In the genomic region with DNA sequence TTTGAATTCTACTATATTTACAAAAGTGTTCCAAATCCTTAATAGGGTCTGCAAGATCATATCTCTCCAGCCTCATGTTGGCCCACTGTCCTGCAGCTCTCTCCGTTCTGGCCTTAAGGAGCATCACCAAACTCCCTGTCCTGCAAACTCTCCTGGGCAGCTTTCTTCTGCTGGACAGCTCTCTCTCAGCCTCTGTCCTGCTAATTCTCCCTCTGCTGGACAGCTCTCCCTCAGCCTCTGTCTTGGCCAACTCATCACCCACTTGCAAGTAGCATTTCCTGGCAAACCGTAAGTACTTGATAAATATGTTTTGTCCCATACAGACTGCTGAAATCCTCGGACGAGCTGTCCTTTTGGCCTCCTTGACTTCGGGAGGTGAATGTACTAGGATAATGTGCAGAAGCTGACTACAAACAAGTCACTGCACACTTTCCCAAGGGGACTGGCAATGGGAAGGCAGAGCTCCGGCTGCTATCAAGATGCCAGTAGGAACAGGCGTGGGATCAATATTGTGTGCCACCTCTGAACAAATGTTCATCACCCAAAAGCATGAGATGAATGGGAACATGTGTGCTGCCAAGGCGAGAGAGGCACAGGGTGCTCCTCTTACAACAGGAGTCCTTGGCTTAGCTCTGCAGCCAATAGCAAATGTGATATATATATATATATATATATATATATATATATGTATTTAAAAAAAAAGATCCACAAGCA, we compare ENCODE assay signal across 13 mouse cellular contexts.
A peak's percentile ranks its signal among the peaks of the same experiment; 100 is the strongest.
DNase-seq lines count a peak whose midpoint lies in the region; ATAC-seq and TF ChIP-seq lines count a peak whose summit lies in the region.
"Had no signal": no experiment of that assay in that cellular context is flagged by ENCODE, and none has a peak within 500 bp of the region (broad histone marks: within the 10 kb centered on the region; RNA-seq: fewer than 3 reads in every experiment).

No protein-coding gene starts in this region.

- no peaks in the 10 kb centered on the region for H3K36me3 ChIP-seq in hindbrain, embryonic 10.5 days
- H3K36me3 ChIP-seq in hindbrain, embryonic 14.5 days (replicated peaks; ENCODE audit: control insufficient read depth, insufficient read depth), result no peaks in the 10 kb centered on the region
- H3K36me3 ChIP-seq in lung, embryonic 14.5 days (ENCODE audit: insufficient read depth), result no peaks in the 10 kb centered on the region
- H3K36me3 ChIP-seq: heart, embryonic 15.5 days; liver, embryonic 15.5 days had no signal

- no peak overlapping the region for H3K4me2 ChIP-seq in hindbrain, embryonic 14.5 days (replicated peaks)
- H3K4me2 ChIP-seq in lung, embryonic 14.5 days, result no peak overlapping the region
- H3K4me2 ChIP-seq: heart, embryonic 15.5 days; liver, embryonic 15.5 days had no signal

- TF ChIP-seq CTCF in lung, embryonic 14.5 days (IDR thresholded peaks at IDR 0.05; ENCODE audit: low read depth), result peak; percentile 32

- DNase-seq in hindbrain, embryonic 10.5 days (ENCODE audit: low spot score), result peak; percentile 3
- no peak for DNase-seq in hindbrain, embryonic 14.5 days (ENCODE audit: low spot score)
- DNase-seq in lung, embryonic 14.5 days, result peak; percentile 43
- no peak for DNase-seq in lung, postnatal 14 days
- peak; percentile 16 for DNase-seq in embryo, embryonic 11 days
- DNase-seq in layer of hippocampus, postnatal 10 days (ENCODE audit: low spot score in 2 of 2), result peak; percentile 26 to 35
- no peak for DNase-seq in urinary bladder, postnatal 4 days (ENCODE audit: low spot score in 2 of 2)
- DNase-seq: gastrocnemius, adult 2 months; spleen, adult 18-20 months had no signal

- H3K4me3 ChIP-seq in hindbrain, embryonic 10.5 days, result no peak overlapping the region
- no peak overlapping the region for H3K4me3 ChIP-seq in hindbrain, embryonic 14.5 days (replicated peaks; ENCODE audit: low read length)
- H3K4me3 ChIP-seq in lung, embryonic 14.5 days (ENCODE audit: low read depth, low read length), result no peak overlapping the region
- H3K4me3 ChIP-seq: gastrocnemius, adult 2 months; heart, embryonic 15.5 days; liver, embryonic 15.5 days; megakaryocyte, embryonic 14.5 days had no signal

- ATAC-seq in hindbrain, embryonic 14.5 days (ENCODE audit: low FRiP score), result no peak
- no peak for ATAC-seq in lung, embryonic 14.5 days (ENCODE audit: insufficient read depth)
- no peak for ATAC-seq in erythroid progenitor cell, adult 5-6 weeks (replicated peaks; ENCODE audit: low FRiP score, poor library complexity, severe bottlenecking)

- H3K9ac ChIP-seq in hindbrain, embryonic 14.5 days, result no peak overlapping the region
- H3K9ac ChIP-seq in lung, embryonic 14.5 days, result no peak overlapping the region
- H3K9ac ChIP-seq: heart, embryonic 15.5 days; liver, embryonic 15.5 days had no signal

- H3K4me1 ChIP-seq in hindbrain, embryonic 10.5 days (replicated peaks), result no peaks in the 10 kb centered on the region
- no peaks in the 10 kb centered on the region for H3K4me1 ChIP-seq in hindbrain, embryonic 14.5 days (replicated peaks; ENCODE audit: control insufficient read depth, insufficient read depth, low read length)
- no peaks in the 10 kb centered on the region for H3K4me1 ChIP-seq in lung, embryonic 14.5 days (ENCODE audit: insufficient read depth)
- H3K4me1 ChIP-seq: heart, embryonic 15.5 days; liver, embryonic 15.5 days; megakaryocyte, embryonic 14.5 days had no signal

- no peaks in the 10 kb centered on the region for H3K27me3 ChIP-seq in hindbrain, embryonic 10.5 days (ENCODE audit: insufficient read depth, poor library complexity, severe bottlenecking)
- H3K27me3 ChIP-seq in hindbrain, embryonic 14.5 days (ENCODE audit: control insufficient read depth, insufficient read depth, low read length), result no peaks in the 10 kb centered on the region
- H3K27me3 ChIP-seq in lung, embryonic 14.5 days (ENCODE audit: insufficient read depth, low read length), result no peaks in the 10 kb centered on the region
- H3K27me3 ChIP-seq: heart, embryonic 15.5 days; liver, embryonic 15.5 days; megakaryocyte, embryonic 14.5 days had no signal

- WGBS in hindbrain, embryonic 10.5 days, result 87% methylated on average over 8 of the region's 8 CpGs
- WGBS in hindbrain, embryonic 14.5 days, result 77% methylated on average over 8 of the region's 8 CpGs
- 66% methylated on average over 8 of the region's 8 CpGs for WGBS in lung, embryonic 14.5 days

- no peak overlapping the region for H3K27ac ChIP-seq in hindbrain, embryonic 10.5 days
- no peak overlapping the region for H3K27ac ChIP-seq in hindbrain, embryonic 14.5 days
- no peak overlapping the region for H3K27ac ChIP-seq in lung, embryonic 14.5 days (ENCODE audit: low read depth)
- H3K27ac ChIP-seq: gastrocnemius, adult 2 months; heart, embryonic 15.5 days; liver, embryonic 15.5 days had no signal

- no peaks in the 10 kb centered on the region for H3K9me3 ChIP-seq in hindbrain, embryonic 10.5 days
- H3K9me3 ChIP-seq in hindbrain, embryonic 14.5 days (ENCODE audit: control insufficient read depth, low read length), result no peaks in the 10 kb centered on the region
- no peaks in the 10 kb centered on the region for H3K9me3 ChIP-seq in lung, embryonic 14.5 days (ENCODE audit: low read depth, low read length)
- H3K9me3 ChIP-seq: heart, embryonic 15.5 days; liver, embryonic 15.5 days had no signal

Comparison
In these comparisons a context has a peak if more than half of its experiments do, and no peak if none do; other contexts are left out.
1. DNase-seq: peak in hindbrain, embryonic 10.5 days (single experiment), lung, embryonic 14.5 days (single experiment), embryo, embryonic 11 days (single experiment) and layer of hippocampus, postnatal 10 days (2 of 2); none in hindbrain, embryonic 14.5 days (single experiment), lung, postnatal 14 days (single experiment) and urinary bladder, postnatal 4 days (0 of 2).